Mouse (Mus musculus) forebrain, embryonic 13.5 days (tissue): ENCODE results near the gene Vamp2. TPM values are rescaled to one million over a fixed set of nuclear protein-coding genes. Genes with fewer than 3 reads are reported as not detected.

Experiments used
- polyA plus RNA-seq: library from polyadenylated mRNA; unstranded; fragments of >200 nt; fragmentation: Nextera tagmentation; extraction: Ambion mirVana; gene quantifications from 2 replicates; pipeline ENCODE4 v1.2.1, GENCODE M21; 2015

Vamp2 gene
- polyA plus RNA-seq, 1 experiment from 2014 or later = 110 TPM

Other genes with a start within 250 kb of the Vamp2 start
- gene Ndel1, start 216.6 kb upstream of the Vamp2 start, polyA plus RNA-seq = 67.7 and 70.8 TPM in 2 replicates
- 0.08 TPM in 1 of 2 replicates, not detected in the other for gene Rnf222, start 199.9 kb upstream of the Vamp2 start, polyA plus RNA-seq
- 787 and 887 TPM in 2 replicates for gene Rpl26, start 186.9 kb upstream of the Vamp2 start, polyA plus RNA-seq
- 0.23 TPM in 1 of 2 replicates, not detected in the other for gene Odf4, start 161.4 kb upstream of the Vamp2 start, polyA plus RNA-seq
- gene Arhgef15, start 131.0 kb upstream of the Vamp2 start, polyA plus RNA-seq = 5.9 and 6.8 TPM in 2 replicates
- 1.2 and 1.4 TPM in 2 replicates for gene Slc25a35, start 120.4 kb upstream of the Vamp2 start, polyA plus RNA-seq
- 46.8 and 49.3 TPM in 2 replicates for gene Rangrf, start 113.3 kb upstream of the Vamp2 start, polyA plus RNA-seq
- gene Pfas, start 80.0 kb upstream of the Vamp2 start, polyA plus RNA-seq = 34.9 and 37.7 TPM in 2 replicates
- 55.6 and 67.4 TPM in 2 replicates for gene Ctc1, start 72.6 kb upstream of the Vamp2 start, polyA plus RNA-seq
- 143 and 149 TPM in 2 replicates for gene Aurkb, start 42.8 kb upstream of the Vamp2 start, polyA plus RNA-seq
- 6.6 and 7.9 TPM in 2 replicates for gene Borcs6, start 28.8 kb upstream of the Vamp2 start, polyA plus RNA-seq
- gene Tmem107, start 17.7 kb upstream of the Vamp2 start, polyA plus RNA-seq = 55.1 and 57.2 TPM in 2 replicates
- gene Per1, start 6.7 kb downstream of the Vamp2 start, polyA plus RNA-seq = 6.0 and 6.4 TPM in 2 replicates
- 0.12 and 0.21 TPM in 2 replicates for gene Hes7, start 31.9 kb downstream of the Vamp2 start, polyA plus RNA-seq
- 0.21 and 0.34 TPM in 2 replicates for gene 9130213A22Rik, start 34.1 kb downstream of the Vamp2 start, polyA plus RNA-seq
- gene Aloxe3, start 37.4 kb downstream of the Vamp2 start, polyA plus RNA-seq = 1.5 TPM in 1 of 2 replicates, not detected in the other
- gene Alox12b, start 68.5 kb downstream of the Vamp2 start, polyA plus RNA-seq = not detected in 2 replicates
- not detected in 2 replicates for gene Alox8, start 109.4 kb downstream of the Vamp2 start, polyA plus RNA-seq
- gene Gucy2e, start 148.5 kb downstream of the Vamp2 start, polyA plus RNA-seq = 0.18 and 0.29 TPM in 2 replicates
- gene Cntrob, start 235.3 kb downstream of the Vamp2 start, polyA plus RNA-seq = 37.1 and 43.3 TPM in 2 replicates
- 208 and 210 TPM in 2 replicates for gene Trappc1, start 235.5 kb downstream of the Vamp2 start, polyA plus RNA-seq
- 3.7 and 4.0 TPM in 2 replicates for gene Kcnab3, start 237.8 kb downstream of the Vamp2 start, polyA plus RNA-seq